Mouse (Mus musculus) hindbrain, embryonic 10.5 days (tissue): ENCODE data around the gene Stub1. TPM values are rescaled to one million over a fixed set of nuclear protein-coding genes. Genes with fewer than 3 reads are reported as not detected.

Source experiments
- DNase-seq: peaks from one replicate; pipeline ENCODE4 v3.0.0-alpha.2; 2017; ENCODE audit warnings: low spot score
- H3K27ac ChIP-seq: fragments of 300-500 bp; sonication (generic); 2 replicates; pipeline ENCODE4 v1.5.1; 2016; ENCODE audit warnings: mild to moderate bottlenecking, moderate library complexity
- H3K27me3 ChIP-seq: fragments of 300-500 bp; sonication (generic); 2 replicates; pipeline ENCODE4 v1.6.1; 2016; ENCODE audit warnings: mild to moderate bottlenecking; ENCODE audit not compliant: poor library complexity, insufficient read depth, severe bottlenecking
- H3K36me3 ChIP-seq: fragments of 300-500 bp; sonication (generic); 2 replicates; pipeline ENCODE4 v1.6.1; 2016; ENCODE audit warnings: mild to moderate bottlenecking, moderate library complexity
- H3K4me1 ChIP-seq: fragments of 300-500 bp; sonication (generic); replicated peaks from 2 replicates; pipeline ENCODE4 v1.6.1; 2016; ENCODE audit warnings: mild to moderate bottlenecking
- H3K4me3 ChIP-seq: fragments of 300-500 bp; sonication (generic); 2 replicates; pipeline ENCODE4 v1.5.1; 2016; ENCODE audit warnings: mild to moderate bottlenecking, moderate library complexity
- H3K9me3 ChIP-seq: fragments of 300-500 bp; sonication (generic); 2 replicates; pipeline ENCODE4 v1.6.1; 2016; ENCODE audit warnings: mild to moderate bottlenecking, moderate library complexity
- WGBS: fragments of 180-500 bp; shearing (Covaris S2); methylation state at CpG from one replicate; pipeline ENCODE4 v1.1.7; 2016; 5-methylcytosine and 5-hydroxymethylcytosine counted together
- polyA plus RNA-seq: library from polyadenylated mRNA; unstranded; fragments of >200 nt; fragmentation: Nextera tagmentation; extraction: Ambion mirVana; gene quantifications from 2 replicates; pipeline ENCODE4 v1.2.1, GENCODE M21; 2016

Stub1 gene
- polyA plus RNA-seq, 1 experiment from 2014 or later, result 360 TPM

GRCm38 (mm10) chr17:25841117-25841880, 8.1 kb upstream of the Stub1 start, which contains the start of gene Gm20683:
TSS of gene Gm20683 (minus strand) at chr17:25841763.
- no peak for DNase-seq
- WGBS, result 93% methylated on average over 22 of the region's 22 CpGs
- H3K27ac ChIP-seq, result no peak within 1 kb of the TSS
- peak within 1 kb of the TSS; percentile 9; the same call in 1 of the 2 replicates for H3K4me3 ChIP-seq
- H3K27me3 ChIP-seq, result no peaks in the 10 kb centered on the region
- peaks cover 71% of the 10 kb centered on the region for H3K36me3 ChIP-seq
- no peaks in the 10 kb centered on the region for H3K9me3 ChIP-seq
- H3K4me1 ChIP-seq, result peaks cover 62% of the 10 kb centered on the region

DNA sequence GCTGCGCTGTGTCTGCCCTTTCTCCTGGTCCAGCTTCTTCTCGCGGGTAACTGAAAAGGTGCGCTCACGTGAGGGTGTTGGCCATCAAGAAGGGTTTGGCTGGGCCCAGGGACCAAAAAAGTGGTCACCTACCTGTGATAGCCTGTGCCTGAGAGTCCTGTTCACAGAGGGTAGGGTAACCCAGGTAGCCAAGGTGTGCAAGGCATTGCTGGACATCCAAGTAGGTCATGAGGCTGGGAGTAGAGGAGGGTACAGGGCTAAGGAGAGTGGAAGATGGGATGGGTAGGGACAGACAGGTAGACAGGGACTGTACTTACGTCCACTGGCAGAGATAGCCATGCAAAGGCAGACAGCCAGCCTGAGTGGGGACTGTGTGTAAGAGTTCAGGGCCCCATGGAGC, 7.3 kb upstream of the Stub1 start:
- Histone ChIP-seq H3K4me3 (no peak overlapping the region), H3K4me1 (peaks cover 70% of the 10 kb centered on the region), H3K27me3 (no peaks in the 10 kb centered on the region), H3K36me3 (peaks cover 71% of the 10 kb centered on the region), H3K27ac (no peak overlapping the region), H3K9me3 (no peaks in the 10 kb centered on the region)
- WGBS, result 95% methylated on average over 6 of the region's 6 CpGs
- DNase-seq, result no peak

- H3K27ac ChIP-seq, result no peak overlapping the region
- 90% methylated on average over 14 of the region's 14 CpGs for WGBS
Measured at GRCm38 (mm10) chr17:25839455-25840235, 6.4 kb upstream of the Stub1 start.

GRCm38 (mm10) chr17:25838904-25839303, 5.7 kb upstream of the Stub1 start:
- no peak for DNase-seq
- Histone ChIP-seq H3K4me3 (no peak overlapping the region), H3K9me3 (no peaks in the 10 kb centered on the region), H3K4me1 (peaks cover 74% of the 10 kb centered on the region), H3K36me3 (peaks cover 75% of the 10 kb centered on the region), H3K27me3 (no peaks in the 10 kb centered on the region), H3K27ac (no peak overlapping the region)
- 92% methylated on average over 4 of the region's 4 CpGs for WGBS

More at GRCm38 (mm10) chr17:25839455-25840235, 6.4 kb upstream of the Stub1 start:
- Histone ChIP-seq H3K9me3 (no peaks in the 10 kb centered on the region), H3K36me3 (peaks cover 72% of the 10 kb centered on the region), H3K4me1 (peaks cover 73% of the 10 kb centered on the region), H3K27me3 (no peaks in the 10 kb centered on the region), H3K4me3 (0 out of 2 replicates have a peak overlapping the region, but pooled peaks have one; percentile 7)
- no peak for DNase-seq

DNA sequence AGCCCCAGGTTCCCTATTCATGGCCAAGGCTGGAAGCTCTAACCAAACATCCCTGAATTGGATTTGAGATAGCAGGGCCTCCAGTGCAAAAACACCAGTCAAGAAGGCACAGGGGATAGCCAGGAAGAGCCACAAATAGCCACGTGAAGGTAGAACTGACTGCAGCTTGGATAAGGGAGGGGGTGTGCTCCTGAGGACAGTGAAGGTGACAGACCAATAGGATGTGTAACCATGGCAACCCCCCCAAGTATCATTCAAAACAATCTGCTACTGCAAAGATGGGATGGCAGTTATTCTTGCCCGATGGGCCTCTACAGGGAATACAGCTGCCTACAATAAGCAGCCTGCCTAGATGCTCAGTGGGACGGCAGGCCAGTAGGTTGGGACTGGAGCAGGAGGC, 4.3 kb upstream of the Stub1 start:
- WGBS, result 38% methylated on average over 3 of the region's 3 CpGs

DNA sequence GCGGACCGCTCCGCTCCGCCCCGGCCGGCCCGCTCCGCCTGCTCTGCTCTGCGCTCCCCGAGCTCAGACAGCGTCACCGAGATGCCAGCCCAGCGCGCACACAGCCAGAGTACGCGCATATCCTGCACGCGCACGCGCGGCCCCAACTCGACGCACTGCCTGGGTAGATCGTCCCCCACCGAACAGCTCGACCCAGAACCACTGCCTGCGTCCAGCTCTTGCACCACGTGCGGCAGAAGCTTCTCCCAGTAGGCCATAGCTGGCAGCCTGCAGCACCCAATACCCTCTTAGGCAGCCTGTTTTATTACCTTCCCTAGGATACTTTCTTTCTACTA, 3.8 kb upstream of the Stub1 start, which contains the start of gene Rhbdl1:
Rhbdl1 (minus strand) TSS at position 220 of the 335 bp plus-strand sequence.
- 2% methylated on average over 29 of the region's 29 CpGs for WGBS
- peak; percentile 70 for DNase-seq
- Histone ChIP-seq H3K4me1 (peaks cover 67% of the 10 kb centered on the region), H3K27ac (peak within 1 kb of the TSS; percentile 84), H3K27me3 (no peaks in the 10 kb centered on the region), H3K36me3 (peaks cover 63% of the 10 kb centered on the region), H3K4me3 (peak within 1 kb of the TSS; percentile 52), H3K9me3 (no peaks in the 10 kb centered on the region)

More for the DNA sequence above, 4.3 kb upstream of the Stub1 start:
- Histone ChIP-seq H3K27ac (peak overlapping the region; percentile 84), H3K36me3 (peaks cover 67% of the 10 kb centered on the region), H3K4me3 (peak overlapping the region; percentile 52), H3K4me1 (peaks cover 69% of the 10 kb centered on the region), H3K27me3 (no peaks in the 10 kb centered on the region), H3K9me3 (no peaks in the 10 kb centered on the region)
- peak; percentile 20 for DNase-seq

DNA sequence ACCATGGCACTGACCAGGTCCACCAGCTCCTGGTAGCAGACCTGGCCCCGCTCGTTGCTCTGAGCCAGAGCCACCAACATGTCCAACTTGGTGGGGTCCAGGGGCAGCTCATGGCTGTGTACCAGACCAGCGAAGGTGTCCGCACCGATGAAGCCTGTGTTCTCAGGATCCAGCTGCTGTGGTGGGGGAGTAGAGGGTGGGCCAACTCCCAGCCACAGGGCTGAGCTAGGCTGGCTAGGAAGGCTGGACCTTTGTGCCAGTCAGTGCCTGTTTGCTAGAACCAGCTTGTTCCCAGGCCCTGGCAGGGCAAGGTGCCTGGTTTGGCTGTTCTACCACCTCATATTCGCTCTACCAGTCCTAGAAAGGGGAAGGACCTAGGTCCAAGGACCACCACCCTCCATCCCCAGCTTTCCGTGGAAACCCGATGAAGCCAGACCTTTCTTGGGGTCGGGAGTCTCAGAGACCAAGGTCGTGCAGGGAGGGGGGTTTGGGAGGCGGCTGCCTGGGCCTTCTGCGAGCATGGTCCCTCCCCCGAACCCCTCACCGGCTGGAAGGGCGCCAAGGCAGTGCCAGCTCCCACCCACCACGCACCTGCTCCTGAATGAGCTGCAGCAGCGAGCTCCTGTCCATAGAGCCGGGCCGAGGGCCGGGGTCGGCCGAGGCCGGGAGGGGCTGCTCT, 3.3 kb upstream of the Stub1 start:
- Histone ChIP-seq H3K27ac (peak overlapping the region; percentile 84), H3K27me3 (no peaks in the 10 kb centered on the region), H3K9me3 (no peaks in the 10 kb centered on the region), H3K4me1 (peaks cover 71% of the 10 kb centered on the region), H3K36me3 (peaks cover 63% of the 10 kb centered on the region), H3K4me3 (peak overlapping the region; percentile 52)
- WGBS, result 25% methylated on average over 23 of the region's 23 CpGs
- DNase-seq, result no peak

DNA sequence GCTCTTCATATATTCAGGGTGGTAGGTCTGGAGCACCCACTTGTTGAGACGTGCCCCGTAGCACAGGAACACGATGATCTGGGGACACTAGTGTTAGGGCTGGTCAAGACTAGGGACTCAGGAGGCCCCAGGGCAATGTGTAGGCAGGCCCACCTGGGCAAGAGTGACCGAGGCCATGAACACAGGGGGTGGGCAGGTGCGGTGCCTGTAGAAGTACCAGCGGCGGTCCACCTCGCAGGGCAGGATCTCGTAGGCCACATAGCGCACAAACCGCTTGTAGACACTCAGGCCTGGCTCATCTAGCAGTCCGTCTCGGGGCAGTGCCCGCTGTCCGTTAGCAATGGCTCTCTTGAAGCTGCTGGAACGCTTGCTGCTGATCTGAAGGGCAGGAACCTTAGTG, 2.6 kb upstream of the Stub1 start:
- no peak for DNase-seq
- Histone ChIP-seq H3K36me3 (peaks cover 63% of the 10 kb centered on the region), H3K4me1 (peaks cover 78% of the 10 kb centered on the region), H3K4me3 (peak overlapping the region; percentile 73), H3K27ac (no peak overlapping the region), H3K9me3 (no peaks in the 10 kb centered on the region), H3K27me3 (no peaks in the 10 kb centered on the region)
- 95% methylated on average over 16 of the region's 16 CpGs for WGBS

- no peak for DNase-seq
- 96% methylated on average over 7 of the region's 7 CpGs for WGBS
- no peaks in the 10 kb centered on the region for H3K9me3 ChIP-seq
- peak overlapping the region; percentile 73; the same call in 1 of the 2 replicates for H3K4me3 ChIP-seq
- peaks cover 83% of the 10 kb centered on the region for H3K4me1 ChIP-seq
- H3K27ac ChIP-seq, result no peak overlapping the region
- peaks cover 63% of the 10 kb centered on the region for H3K36me3 ChIP-seq
- no peaks in the 10 kb centered on the region for H3K27me3 ChIP-seq
Measured at GRCm38 (mm10) chr17:25835301-25835700, 2.1 kb upstream of the Stub1 start.

DNA sequence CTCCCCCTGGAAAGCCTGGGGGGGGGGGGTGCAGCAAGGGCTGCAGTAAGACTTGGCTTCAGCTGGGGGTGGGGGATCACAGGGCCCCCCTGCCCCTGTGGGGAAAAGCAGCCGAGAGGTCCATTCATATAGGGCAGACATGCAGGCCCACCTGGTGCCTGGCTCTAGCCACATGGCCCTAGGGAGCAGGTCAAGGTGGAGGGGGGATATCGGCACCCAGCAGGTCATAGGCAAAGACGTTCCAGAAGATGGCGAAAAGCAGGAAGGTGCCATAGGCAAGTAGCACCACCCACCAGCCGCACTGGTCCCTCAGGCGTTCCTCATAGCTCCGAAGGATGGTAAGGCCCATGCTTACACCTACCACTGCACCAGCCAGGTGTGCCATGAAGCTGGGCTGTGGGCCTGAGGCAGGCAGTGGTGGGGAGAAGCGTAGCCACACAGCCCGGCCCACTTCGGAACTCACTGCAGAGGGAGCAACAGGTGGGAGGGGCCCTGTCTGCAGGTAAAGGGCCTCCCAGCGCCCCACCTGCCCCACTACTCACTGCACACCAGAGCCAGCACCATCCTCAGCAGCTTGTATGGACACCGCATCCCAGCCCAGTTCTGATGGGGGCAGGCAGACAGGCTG, 1.5 kb upstream of the Stub1 start:
- 91% methylated on average over 12 of the region's 12 CpGs for WGBS
- H3K4me1 ChIP-seq, result peaks cover 89% of the 10 kb centered on the region
- H3K9me3 ChIP-seq, result no peaks in the 10 kb centered on the region
- no peak for DNase-seq
- H3K27me3 ChIP-seq, result no peaks in the 10 kb centered on the region
- peak overlapping the region; percentile 73 for H3K4me3 ChIP-seq
- peak overlapping the region; percentile 97 for H3K27ac ChIP-seq
- peaks cover 63% of the 10 kb centered on the region for H3K36me3 ChIP-seq

- DNase-seq, result no peak
- Histone ChIP-seq H3K27ac (peak overlapping the region; percentile 97), H3K36me3 (peaks cover 60% of the 10 kb centered on the region), H3K27me3 (no peaks in the 10 kb centered on the region), H3K4me3 (peak overlapping the region; percentile 73), H3K9me3 (no peaks in the 10 kb centered on the region), H3K4me1 (peaks cover 90% of the 10 kb centered on the region)
- WGBS, result 62% methylated on average over 6 of the region's 6 CpGs
Measured at GRCm38 (mm10) chr17:25833961-25834594, 874 bp upstream of the Stub1 start.
